Mouse (Mus musculus) megakaryocyte, embryonic 14.5 days (primary cell): ENCODE measurements around the gene Smim14.

ENCODE experiments used
- FLI1 ChIP-seq: IDR thresholded peaks from 2 replicates; pipeline ENCODE4 v1.6.1; 2012; ENCODE audit warnings: low read length, inconsistent platforms, mixed read lengths
- GATA1 ChIP-seq: IDR thresholded peaks from 3 replicates; pipeline ENCODE4 v1.6.1; 2012; ENCODE audit warnings: mixed read lengths, low read length, inconsistent platforms, borderline replicate concordance

DNA sequence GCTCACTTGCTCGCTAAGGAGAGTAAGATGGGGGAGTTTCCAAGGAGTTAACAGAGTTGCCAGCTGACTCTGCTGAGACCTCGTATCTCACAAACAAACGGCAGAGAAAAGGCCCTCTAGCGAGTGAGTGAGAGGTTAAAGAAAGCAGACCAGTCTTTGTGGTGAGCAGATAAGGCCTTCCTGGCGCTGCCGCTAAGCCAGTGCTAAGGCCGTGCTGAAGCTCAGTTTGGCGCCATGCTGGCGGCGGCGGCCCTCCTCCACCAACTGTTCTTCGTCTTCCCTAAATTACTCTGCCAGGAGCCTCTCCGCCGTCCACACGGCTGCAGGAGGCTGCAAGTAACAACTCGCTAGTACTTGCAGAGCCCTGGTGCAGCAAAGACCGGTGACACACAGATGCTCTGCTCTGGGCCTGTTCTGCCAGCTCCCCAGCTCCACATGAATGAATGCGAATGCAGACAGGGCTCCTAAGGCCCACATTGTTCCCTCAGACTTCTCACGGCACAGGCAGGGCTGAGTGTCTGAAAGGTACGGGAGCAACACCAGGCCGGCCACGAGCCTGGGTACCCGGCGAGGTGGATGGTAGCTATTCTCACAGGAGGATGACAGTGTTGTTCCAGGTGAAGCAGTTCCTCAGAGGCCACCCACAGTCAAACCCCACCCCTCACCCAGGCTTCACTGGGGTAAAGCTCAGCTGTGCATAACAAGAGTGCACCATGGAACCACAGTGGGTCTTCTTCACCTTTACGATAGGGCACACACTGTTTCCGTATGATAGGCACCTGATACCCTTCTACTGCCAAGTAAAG lies 121.1 kb downstream of the Smim14 start:
- TF ChIP-seq GATA1, result no peak
- TF ChIP-seq FLI1, result no peak
